Mouse (Mus musculus): Measurements from ENCODE around the gene Rtn4rl2. TPM values are rescaled to one million over a fixed set of nuclear protein-coding genes. Genes with fewer than 3 reads are reported as not detected.

Gene Rtn4rl2
- polyA plus RNA-seq (2015; fragmentation: Nextera tagmentation; extraction: Ambion mirVana): 0.98 and 1.0 TPM in 2 replicates

- H3K36me3 ChIP-seq (ENCODE audit: control insufficient read depth, insufficient read depth): no peaks in the 10 kb centered on the region
- WGBS: 2% methylated on average over 31 of the region's 35 CpGs
- H3K9me3 ChIP-seq (ENCODE audit: control insufficient read depth): no peaks in the 10 kb centered on the region
- peak within 1 kb of the TSS; percentile 52 for H3K4me3 ChIP-seq (ENCODE audit: low read depth, low read length)
- peaks cover 66% of the 10 kb centered on the region for H3K27me3 ChIP-seq (replicated peaks; ENCODE audit: control insufficient read depth, insufficient read depth, low read length)
- peak within 1 kb of the TSS; percentile 40 for H3K9ac ChIP-seq (ENCODE audit: low read depth, low read length)
- TF ChIP-seq CTCF (IDR thresholded peaks at IDR 0.05; ENCODE audit: low read depth): no peak
- no peak within 1 kb of the TSS for H3K27ac ChIP-seq (ENCODE audit: low read depth, low read length)
- peaks cover 11% of the 10 kb centered on the region; the same call in 1 of the 2 replicates for H3K4me1 ChIP-seq (replicated peaks; ENCODE audit: control insufficient read depth, insufficient read depth, low read length)
- ATAC-seq: no peak
- H3K4me2 ChIP-seq (replicated peaks; ENCODE audit: low read depth): peak within 1 kb of the TSS; percentile 87
Observed at GRCm38 (mm10) chr2:84886234-84886731, at the start of gene Rtn4rl2. TSS of gene Rtn4rl2 (minus strand) at chr2:84886710.

GRCm38 (mm10) chr2:84935065-84935464 is 48.6 kb upstream of the Rtn4rl2 start:
- TF ChIP-seq CTCF (IDR thresholded peaks at IDR 0.05; ENCODE audit: low read depth): no peak
- H3K36me3 ChIP-seq (ENCODE audit: control insufficient read depth, insufficient read depth): no peaks in the 10 kb centered on the region
- no peak overlapping the region for H3K9ac ChIP-seq (ENCODE audit: low read depth, low read length)
- 91% methylated on average over 5 of the region's 5 CpGs for WGBS
- no peaks in the 10 kb centered on the region for H3K9me3 ChIP-seq (ENCODE audit: control insufficient read depth)
- 0 out of 2 replicates have a peak, but pooled peaks cover 5% of the 10 kb centered on the region for H3K4me1 ChIP-seq (replicated peaks; ENCODE audit: control insufficient read depth, insufficient read depth, low read length)
- H3K4me2 ChIP-seq (replicated peaks; ENCODE audit: low read depth): no peak overlapping the region
- H3K27ac ChIP-seq (ENCODE audit: low read depth, low read length): no peak overlapping the region
- no peak for ATAC-seq
- H3K4me3 ChIP-seq (ENCODE audit: low read depth, low read length): no peak overlapping the region
- no peaks in the 10 kb centered on the region for H3K27me3 ChIP-seq (replicated peaks; ENCODE audit: control insufficient read depth, insufficient read depth, low read length)

DNA sequence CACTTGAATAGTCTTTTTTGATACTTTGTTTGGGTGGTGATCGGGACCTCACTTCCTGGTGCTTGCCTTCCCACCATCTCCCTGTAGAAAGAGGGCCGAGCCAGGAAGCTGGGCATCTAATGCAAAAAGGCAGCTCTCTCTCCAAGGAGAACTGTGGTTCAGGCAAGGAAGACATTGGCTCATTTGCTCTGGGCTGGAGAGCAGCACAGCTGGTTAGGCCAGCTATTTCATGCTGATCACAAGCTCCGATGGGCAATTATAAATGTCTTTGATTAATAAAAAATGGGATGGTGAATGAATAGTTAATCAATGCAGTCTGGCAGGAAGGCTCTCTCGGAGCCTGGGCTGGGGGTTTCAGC is 48.1 kb upstream of the Rtn4rl2 start:
- H3K4me3 ChIP-seq (ENCODE audit: low read depth, low read length): no peak overlapping the region
- H3K4me2 ChIP-seq (replicated peaks; ENCODE audit: low read depth): no peak overlapping the region
- no peak for TF ChIP-seq CTCF (IDR thresholded peaks at IDR 0.05; ENCODE audit: low read depth)
- H3K27ac ChIP-seq (ENCODE audit: low read depth, low read length): no peak overlapping the region
- no peaks in the 10 kb centered on the region for H3K27me3 ChIP-seq (replicated peaks; ENCODE audit: control insufficient read depth, insufficient read depth, low read length)
- no peak overlapping the region for H3K9ac ChIP-seq (ENCODE audit: low read depth, low read length)
- H3K4me1 ChIP-seq (replicated peaks; ENCODE audit: control insufficient read depth, insufficient read depth, low read length): 0 out of 2 replicates have a peak, but pooled peaks cover 5% of the 10 kb centered on the region
- WGBS: 70% methylated on average over 4 of the region's 4 CpGs
- ATAC-seq: no peak
- no peaks in the 10 kb centered on the region for H3K36me3 ChIP-seq (ENCODE audit: control insufficient read depth, insufficient read depth)
- no peaks in the 10 kb centered on the region for H3K9me3 ChIP-seq (ENCODE audit: control insufficient read depth)

DNA sequence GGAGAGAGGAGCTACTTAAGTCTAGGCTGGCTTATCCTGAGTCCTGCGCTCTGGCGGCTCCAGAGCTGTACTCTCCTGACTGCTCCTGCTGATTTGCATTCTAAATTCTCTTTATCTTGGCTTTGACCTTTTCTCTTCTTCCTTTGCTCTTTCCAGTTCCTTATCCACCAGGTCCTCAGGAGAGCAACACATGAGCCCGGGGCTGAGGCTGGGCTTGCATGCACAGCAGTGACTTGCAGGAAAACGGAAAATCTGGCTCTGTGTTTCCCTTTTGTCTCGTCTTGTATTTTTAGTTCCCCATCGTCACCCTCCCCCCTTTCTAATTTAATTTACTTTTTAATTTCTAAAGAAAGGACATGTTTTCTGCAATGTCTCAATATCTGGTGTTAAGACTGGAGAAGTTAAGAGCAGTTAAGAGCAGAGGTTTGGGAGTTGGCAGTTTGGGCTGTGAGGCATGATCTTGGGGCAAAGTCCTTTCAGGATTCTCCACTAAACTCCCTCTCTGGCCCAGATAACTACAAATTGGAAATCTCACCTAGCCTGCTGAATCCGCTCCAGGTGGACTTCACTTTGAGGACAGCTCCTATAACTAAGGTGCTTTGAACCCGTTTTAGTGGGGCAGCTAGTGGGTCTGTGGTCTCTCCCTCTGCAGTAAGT is 47.6 kb upstream of the Rtn4rl2 start:
- H3K4me2 ChIP-seq (replicated peaks; ENCODE audit: low read depth): no peak overlapping the region
- H3K4me3 ChIP-seq (ENCODE audit: low read depth, low read length): no peak overlapping the region
- no peak overlapping the region for H3K27ac ChIP-seq (ENCODE audit: low read depth, low read length)
- H3K27me3 ChIP-seq (replicated peaks; ENCODE audit: control insufficient read depth, insufficient read depth, low read length): no peaks in the 10 kb centered on the region
- 61% methylated on average over 8 of the region's 8 CpGs for WGBS
- 0 out of 2 replicates have a peak, but pooled peaks cover 5% of the 10 kb centered on the region for H3K4me1 ChIP-seq (replicated peaks; ENCODE audit: control insufficient read depth, insufficient read depth, low read length)
- ATAC-seq: no peak
- TF ChIP-seq CTCF (IDR thresholded peaks at IDR 0.05; ENCODE audit: low read depth): no peak
- no peaks in the 10 kb centered on the region for H3K9me3 ChIP-seq (ENCODE audit: control insufficient read depth)
- H3K36me3 ChIP-seq (ENCODE audit: control insufficient read depth, insufficient read depth): no peaks in the 10 kb centered on the region
- no peak overlapping the region for H3K9ac ChIP-seq (ENCODE audit: low read depth, low read length)

- Histone ChIP-seq H3K27me3 (replicated peaks; ENCODE audit: control insufficient read depth, insufficient read depth, low read length) (no peaks in the 10 kb centered on the region), H3K36me3 (ENCODE audit: control insufficient read depth, insufficient read depth) (no peaks in the 10 kb centered on the region), H3K9ac (ENCODE audit: low read depth, low read length) (no peak overlapping the region), H3K9me3 (ENCODE audit: control insufficient read depth) (no peaks in the 10 kb centered on the region), H3K27ac (ENCODE audit: low read depth, low read length) (no peak overlapping the region), H3K4me3 (ENCODE audit: low read depth, low read length) (no peak overlapping the region), H3K4me1 (replicated peaks; ENCODE audit: control insufficient read depth, insufficient read depth, low read length) (no peaks in the 10 kb centered on the region), H3K4me2 (replicated peaks; ENCODE audit: low read depth) (no peak overlapping the region)
- TF ChIP-seq CTCF (IDR thresholded peaks at IDR 0.05; ENCODE audit: low read depth): no peak
- WGBS: 86% methylated on average over 7 of the region's 7 CpGs
- no peak for ATAC-seq
Observed at GRCm38 (mm10) chr2:84930186-84930585, 43.7 kb upstream of the Rtn4rl2 start.

DNA sequence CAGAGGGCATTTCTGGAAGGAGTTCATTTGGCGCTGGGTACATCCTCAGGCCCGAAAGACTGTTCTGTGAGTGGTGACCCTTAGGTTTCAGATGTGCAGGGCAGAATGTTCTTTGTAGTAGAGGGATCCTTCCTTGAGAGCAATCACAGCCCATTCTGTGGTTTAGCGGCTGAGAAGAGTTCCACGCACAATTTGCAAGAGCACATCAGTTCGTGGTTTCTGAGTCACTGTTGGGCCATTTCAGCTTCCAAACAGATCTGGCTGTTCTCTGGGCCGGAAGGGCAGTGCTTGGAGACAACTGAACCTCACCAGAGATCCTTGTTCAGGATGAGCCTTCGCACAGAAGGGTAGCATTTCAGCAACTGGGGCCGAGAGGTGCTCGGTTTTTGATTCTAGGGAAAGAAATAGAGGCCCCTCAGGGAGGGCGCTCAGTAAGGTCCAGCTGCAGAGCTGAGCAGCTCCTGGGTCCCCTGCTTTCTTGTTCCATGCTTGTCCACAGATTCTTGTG is 33.1 kb upstream of the Rtn4rl2 start:
- H3K27ac ChIP-seq (ENCODE audit: low read depth, low read length): no peak overlapping the region
- no peaks in the 10 kb centered on the region for H3K36me3 ChIP-seq (ENCODE audit: control insufficient read depth, insufficient read depth)
- WGBS: 93% methylated on average over 10 of the region's 10 CpGs
- ATAC-seq: no peak
- no peaks in the 10 kb centered on the region for H3K27me3 ChIP-seq (replicated peaks; ENCODE audit: control insufficient read depth, insufficient read depth, low read length)
- H3K4me2 ChIP-seq (replicated peaks; ENCODE audit: low read depth): no peak overlapping the region
- H3K4me1 ChIP-seq (replicated peaks; ENCODE audit: control insufficient read depth, insufficient read depth, low read length): no peaks in the 10 kb centered on the region
- H3K4me3 ChIP-seq (ENCODE audit: low read depth, low read length): no peak overlapping the region
- no peaks in the 10 kb centered on the region; the same call in none of the 2 replicates for H3K9me3 ChIP-seq (ENCODE audit: control insufficient read depth)
- no peak for TF ChIP-seq CTCF (IDR thresholded peaks at IDR 0.05; ENCODE audit: low read depth)
- no peak overlapping the region for H3K9ac ChIP-seq (ENCODE audit: low read depth, low read length)
